Mouse (Mus musculus): ENCODE data around the gene Iqgap3. TPM values are rescaled to one million over a fixed set of nuclear protein-coding genes. Genes with fewer than 3 reads are reported as not detected.
A peak's percentile ranks its signal among the peaks of the same experiment; 100 is the strongest.

The Iqgap3 gene
- polyA plus RNA-seq, 1 experiment from 2014 or later: 11.2 TPM

- H3K4me1 ChIP-seq: peaks cover 6% of the 10 kb centered on the region
- ATAC-seq: no peak
- H3K4me2 ChIP-seq: no peak overlapping the region
- H3K4me3 ChIP-seq: no peak overlapping the region
- H3K27ac ChIP-seq: no peak overlapping the region
- H3K9ac ChIP-seq: no peak overlapping the region
- H3K9me3 ChIP-seq (replicated peaks): no peaks in the 10 kb centered on the region
- 48% methylated on average over 4 of the region's 4 CpGs for WGBS (ENCODE audit: insufficient replicate concordance)
- H3K27me3 ChIP-seq (replicated peaks): no peaks in the 10 kb centered on the region
- no peaks in the 10 kb centered on the region for H3K36me3 ChIP-seq
Observed at GRCm38 (mm10) chr3:88129006-88129405, 47.2 kb downstream of the Iqgap3 start.

GRCm38 (mm10) chr3:88131071-88131470, 49.3 kb downstream of the Iqgap3 start:
- WGBS (ENCODE audit: insufficient replicate concordance): 77% methylated on average over 3 of the region's 3 CpGs
- H3K36me3 ChIP-seq: no peaks in the 10 kb centered on the region
- H3K4me2 ChIP-seq: no peak overlapping the region
- H3K4me1 ChIP-seq: peaks cover 6% of the 10 kb centered on the region
- H3K27ac ChIP-seq: no peak overlapping the region
- no peak for ATAC-seq
- H3K4me3 ChIP-seq: no peak overlapping the region
- no peaks in the 10 kb centered on the region for H3K9me3 ChIP-seq (replicated peaks)
- H3K9ac ChIP-seq: no peak overlapping the region
- H3K27me3 ChIP-seq (replicated peaks): no peaks in the 10 kb centered on the region

GRCm38 (mm10) chr3:88132492-88132891, 50.7 kb downstream of the Iqgap3 start:
- H3K4me2 ChIP-seq: no peak overlapping the region
- peaks cover 12% of the 10 kb centered on the region for H3K4me1 ChIP-seq
- no peak overlapping the region for H3K4me3 ChIP-seq
- no peaks in the 10 kb centered on the region for H3K27me3 ChIP-seq (replicated peaks)
- ATAC-seq: no peak
- no peak overlapping the region for H3K9ac ChIP-seq
- WGBS (ENCODE audit: insufficient replicate concordance): 67% methylated on average over 2 of the region's 2 CpGs
- H3K36me3 ChIP-seq: no peaks in the 10 kb centered on the region
- no peaks in the 10 kb centered on the region for H3K9me3 ChIP-seq (replicated peaks)
- no peak overlapping the region for H3K27ac ChIP-seq

GRCm38 (mm10) chr3:88133187-88133771, 51.5 kb downstream of the Iqgap3 start:
- H3K9me3 ChIP-seq (replicated peaks): no peaks in the 10 kb centered on the region
- no peak overlapping the region for H3K4me2 ChIP-seq
- H3K36me3 ChIP-seq: no peaks in the 10 kb centered on the region
- peaks cover 18% of the 10 kb centered on the region for H3K4me1 ChIP-seq
- WGBS (ENCODE audit: insufficient replicate concordance): 61% methylated on average over 4 of the region's 4 CpGs
- no peaks in the 10 kb centered on the region for H3K27me3 ChIP-seq (replicated peaks)
- no peak overlapping the region for H3K4me3 ChIP-seq
- H3K27ac ChIP-seq: no peak overlapping the region
- no peak overlapping the region for H3K9ac ChIP-seq
- no peak for ATAC-seq

GRCm38 (mm10) chr3:88136346-88136745, 54.6 kb downstream of the Iqgap3 start:
- Histone ChIP-seq H3K9me3 (replicated peaks) (no peaks in the 10 kb centered on the region), H3K4me1 (peaks cover 48% of the 10 kb centered on the region), H3K9ac (no peak overlapping the region), H3K27me3 (replicated peaks) (0 out of 2 replicates have a peak, but pooled peaks cover 2% of the 10 kb centered on the region), H3K27ac (no peak overlapping the region), H3K4me2 (no peak overlapping the region), H3K4me3 (no peak overlapping the region), H3K36me3 (no peaks in the 10 kb centered on the region)
- no peak for ATAC-seq
- 81% methylated on average over 9 of the region's 9 CpGs for WGBS (ENCODE audit: insufficient replicate concordance)

GRCm38 (mm10) chr3:88136945-88137494, 55.2 kb downstream of the Iqgap3 start:
- H3K4me3 ChIP-seq: no peak overlapping the region
- H3K36me3 ChIP-seq: no peaks in the 10 kb centered on the region
- 64% methylated on average over 4 of the region's 4 CpGs for WGBS (ENCODE audit: insufficient replicate concordance)
- 0 out of 2 replicates have a peak, but pooled peaks cover 2% of the 10 kb centered on the region for H3K27me3 ChIP-seq (replicated peaks)
- no peaks in the 10 kb centered on the region for H3K9me3 ChIP-seq (replicated peaks)
- peaks cover 54% of the 10 kb centered on the region for H3K4me1 ChIP-seq
- no peak overlapping the region for H3K9ac ChIP-seq
- no peak for ATAC-seq
- H3K4me2 ChIP-seq: no peak overlapping the region; the same call in 1 of the 2 replicates
- peak overlapping the region; percentile 11; the same call in 1 of the 2 replicates for H3K27ac ChIP-seq

- Histone ChIP-seq H3K9me3 (replicated peaks) (no peaks in the 10 kb centered on the region), H3K9ac (peak overlapping the region; percentile 68; the same call in 1 of the 2 replicates), H3K27ac (0 out of 2 replicates have a peak overlapping the region, but pooled peaks have one; percentile 57), H3K27me3 (replicated peaks) (0 out of 2 replicates have a peak, but pooled peaks cover 2% of the 10 kb centered on the region), H3K4me2 (peak overlapping the region; percentile 82), H3K4me3 (peak overlapping the region; percentile 58), H3K36me3 (no peaks in the 10 kb centered on the region), H3K4me1 (peaks cover 56% of the 10 kb centered on the region)
- no peak for ATAC-seq
- 7% methylated on average over 3 of the region's 3 CpGs for WGBS (ENCODE audit: insufficient replicate concordance)
Observed at GRCm38 (mm10) chr3:88137821-88138220, 56.0 kb downstream of the Iqgap3 start.

GRCm38 (mm10) chr3:88138336-88139242, 56.8 kb downstream of the Iqgap3 start:
- H3K9me3 ChIP-seq (replicated peaks): no peaks in the 10 kb centered on the region
- peak overlapping the region; percentile 68 for H3K9ac ChIP-seq
- H3K36me3 ChIP-seq: no peaks in the 10 kb centered on the region
- H3K4me1 ChIP-seq: peaks cover 60% of the 10 kb centered on the region
- under 1% methylated on average over 32 of the region's 32 CpGs for WGBS (ENCODE audit: insufficient replicate concordance)
- peak overlapping the region; percentile 58 for H3K4me3 ChIP-seq
- ATAC-seq: peak; percentile 46
- H3K27me3 ChIP-seq (replicated peaks): 0 out of 2 replicates have a peak, but pooled peaks cover 2% of the 10 kb centered on the region
- H3K27ac ChIP-seq: peak overlapping the region; percentile 98
- peak overlapping the region; percentile 82 for H3K4me2 ChIP-seq

- Histone ChIP-seq H3K27ac (peak overlapping the region; percentile 98), H3K9me3 (replicated peaks) (no peaks in the 10 kb centered on the region), H3K4me2 (peak overlapping the region; percentile 95), H3K27me3 (replicated peaks) (0 out of 2 replicates have a peak, but pooled peaks cover 2% of the 10 kb centered on the region), H3K4me1 (peaks cover 68% of the 10 kb centered on the region), H3K36me3 (no peaks in the 10 kb centered on the region), H3K4me3 (peak overlapping the region; percentile 58), H3K9ac (peak overlapping the region; percentile 68)
- no peak for ATAC-seq
- WGBS (ENCODE audit: insufficient replicate concordance): 22% methylated on average over 25 of the region's 25 CpGs
Observed at GRCm38 (mm10) chr3:88139243-88140177, 57.7 kb downstream of the Iqgap3 start.

GRCm38 (mm10) chr3:88140178-88140902, 58.6 kb downstream of the Iqgap3 start:
- Histone ChIP-seq H3K4me2 (peak overlapping the region; percentile 95), H3K36me3 (peaks cover 2% of the 10 kb centered on the region; the same call in 1 of the 2 replicates), H3K4me1 (peaks cover 76% of the 10 kb centered on the region), H3K27me3 (replicated peaks) (0 out of 2 replicates have a peak, but pooled peaks cover 2% of the 10 kb centered on the region), H3K4me3 (no peak overlapping the region), H3K27ac (peak overlapping the region; percentile 98), H3K9me3 (replicated peaks) (no peaks in the 10 kb centered on the region), H3K9ac (0 out of 2 replicates have a peak overlapping the region, but pooled peaks have one; percentile 88)
- WGBS (ENCODE audit: insufficient replicate concordance): 26% methylated on average over 11 of the region's 11 CpGs
- ATAC-seq: no peak

Measured in liver, embryonic 12.5 days (tissue).